Mouse (Mus musculus) adrenal gland, postnatal 14 days (tissue): Measurements from ENCODE around the gene 4930524B15Rik. TPM values are rescaled to one million over a fixed set of nuclear protein-coding genes. Genes with fewer than 3 reads are reported as not detected.

Source experiments
- total RNA-seq: library from RNA; stranded (reverse); gene quantifications from 2 replicates; pipeline ENCODE4 v1.2.3, GENCODE M21; 2021

Gene 4930524B15Rik
- total RNA-seq, 1 experiment from 2014 or later: not detected

Other genes with a start within 250 kb of the 4930524B15Rik start
- 93.1 and 152 TPM in 2 replicates for gene Cpeb4, start 93.4 kb upstream of the 4930524B15Rik start, total RNA-seq
- gene Nsg2, start 34.9 kb downstream of the 4930524B15Rik start, total RNA-seq: 29.7 and 36.8 TPM in 2 replicates
- gene Il9r, start 234.7 kb downstream of the 4930524B15Rik start, total RNA-seq: 0.41 and 0.53 TPM in 2 replicates
- gene Snrnp25, start 239.8 kb downstream of the 4930524B15Rik start, total RNA-seq: 19.7 and 20.8 TPM in 2 replicates